Mouse (Mus musculus) CH12.LX (cell line): Measurements from ENCODE around the gene Gm609. TPM values are rescaled to one million over a fixed set of nuclear protein-coding genes. Genes with fewer than 3 reads are reported as not detected.
"Not testable (repeated sequence)": the region's sequence is repeated elsewhere in the genome, so short reads cannot be mapped to it uniquely, and the experiment has no call there.

ENCODE experiments used
- DNase-seq: peaks from one replicate; pipeline ENCODE4 v3.0.0-alpha.2; 2013; ENCODE audit errors: extremely low read depth
- H3K27ac ChIP-seq: 2 replicates; pipeline ENCODE4 v1.5.1; 2012; ENCODE audit warnings: low read depth, mild to moderate bottlenecking, control low read depth, moderate library complexity; ENCODE audit not compliant: insufficient read depth
- H3K27me3 ChIP-seq: replicated peaks from 2 replicates; pipeline ENCODE3; 2012; ENCODE audit warnings: inconsistent platforms
- H3K36me3 ChIP-seq, 2 experiments: replicated peaks in 1 of 2; 2 replicates each; pipeline versions ENCODE3 to v1.6.1; 2012; ENCODE audit warnings: inconsistent platforms in 1 of 2, low read length in 1 of 2, mild to moderate bottlenecking in 1 of 2, mixed read lengths in 1 of 2, moderate library complexity in 1 of 2; ENCODE audit not compliant: control insufficient read depth in 1 of 2, insufficient read depth in 1 of 2
- H3K4me1 ChIP-seq, 2 experiments: 2 replicates each; pipeline ENCODE4 v1.6.1; 2012; ENCODE audit warnings: inconsistent platforms in 1 of 2, moderate library complexity in 1 of 2; ENCODE audit not compliant: insufficient read depth in 2 of 2, control insufficient read depth in 1 of 2
- H3K4me2 ChIP-seq: 2 replicates; pipeline ENCODE4 v1.6.1; 2012; ENCODE audit warnings: low read depth, mild to moderate bottlenecking, control low read depth; ENCODE audit not compliant: poor library complexity, insufficient read depth, severe bottlenecking
- H3K4me3 ChIP-seq, 3 experiments: fragments of 150-350 bp in 1 of 3; sonication (generic) in 1 of 3; replicated peaks in 1 of 3; 2 replicates each; pipeline versions ENCODE3 to v1.5.1; 2011 to 2012; ENCODE audit warnings: low read depth in 2 of 3, low read length in 2 of 3, mild to moderate bottlenecking in 2 of 3, moderate library complexity in 2 of 3, control low read depth in 1 of 3, improper control_type of control experiment in 1 of 3, inconsistent platforms in 1 of 3, mixed read lengths in 1 of 3; ENCODE audit not compliant: poor library complexity in 1 of 3
- H3K79me2 ChIP-seq: replicated peaks from 2 replicates; pipeline ENCODE4 v1.6.1; 2012; ENCODE audit warnings: mild to moderate bottlenecking, moderate library complexity; ENCODE audit not compliant: control insufficient read depth, poor library complexity, insufficient read depth, severe bottlenecking; ENCODE audit errors: extremely low read depth
- H3K9ac ChIP-seq: 2 replicates; pipeline ENCODE4 v1.6.1; 2012; ENCODE audit warnings: low read depth, mild to moderate bottlenecking, control low read depth, moderate library complexity; ENCODE audit not compliant: insufficient read depth
- H3K9me3 ChIP-seq: replicated peaks from 2 replicates; pipeline ENCODE3; 2012; ENCODE audit warnings: low read length, inconsistent platforms, mixed read lengths
- BHLHE40 ChIP-seq: IDR thresholded peaks from 2 replicates; pipeline ENCODE4 v1.6.1; 2011; ENCODE audit warnings: mild to moderate bottlenecking, low read depth, low read length, improper control_type of control experiment
- JUN ChIP-seq: IDR thresholded peaks from 2 replicates; pipeline ENCODE4 v1.6.1; 2011; ENCODE audit warnings: low read depth, mild to moderate bottlenecking, low read length, improper control_type of control experiment, moderate library complexity; ENCODE audit not compliant: insufficient read depth
- JUND ChIP-seq: conservative IDR thresholded peaks from 2 replicates; pipeline ENCODE4 v1.6.1; 2011; ENCODE audit warnings: low read depth, low read length, improper control_type of control experiment
- MXI1 ChIP-seq: IDR thresholded peaks from 2 replicates; pipeline ENCODE4 v1.6.1; 2011; ENCODE audit warnings: mild to moderate bottlenecking, low read depth, low read length, improper control_type of control experiment
- POLR2A ChIP-seq: IDR thresholded peaks from 2 replicates; pipeline ENCODE4 v1.6.1; 2011; ENCODE audit warnings: low read depth, mild to moderate bottlenecking, improper control_type of control experiment, low read length
- RAD21 ChIP-seq: IDR thresholded peaks from 2 replicates; pipeline ENCODE4 v1.6.1; 2011; ENCODE audit warnings: low read depth, mild to moderate bottlenecking, low read length, improper control_type of control experiment, moderate library complexity
- RCOR1 ChIP-seq: conservative IDR thresholded peaks from 2 replicates; pipeline ENCODE4 v1.6.1; 2012; ENCODE audit warnings: low read depth, mild to moderate bottlenecking, inconsistent platforms, low read length, improper control_type of control experiment
- SIN3A ChIP-seq: IDR thresholded peaks from 2 replicates; pipeline ENCODE4 v1.6.1; 2012; ENCODE audit warnings: low read length, improper control_type of control experiment, inconsistent platforms
- ZNF384 ChIP-seq: IDR thresholded peaks from 2 replicates; pipeline ENCODE4 v1.6.1; 2012; ENCODE audit warnings: low read depth, low read length, improper control_type of control experiment, inconsistent platforms
- dilution Hi-C: fragments of 300-500 bp; cut with MboI; formaldehyde crosslinking; loops from 2 replicates; pipeline ENCODE4 v1.14.3; 2020; ENCODE audit warnings: low sequenced_read_pairs; ENCODE audit not compliant: extremely low pct_unique_long_range_greater_than_20kb, extremely low pct_ligation_motif_present
- in situ Hi-C: fragments of 300-500 bp; cut with MboI; formaldehyde crosslinking; loops from 3 replicates; pipeline ENCODE4 v1.14.3; 2019; ENCODE audit warnings: low sequenced_read_pairs, low pct_ligation_motif_present, low pct_unique_long_range_greater_than_20kb, mixed read lengths
- polyA plus RNA-seq: library from polyadenylated mRNA; unstranded; fragments of >175 nt; gene quantifications from 2 replicates; pipeline ENCODE4 v1.2.1, GENCODE M21; 2012; ENCODE audit warnings: low read depth; ENCODE audit not compliant: insufficient read length
- total RNA-seq, 2 experiments: library from RNA; depleted of rRNA; stranded (reverse); fragments of 300-350 nt in 1 of 2; fragments of >200 nt in 1 of 2; gene quantifications; 2 replicates each; pipeline ENCODE4 v1.2.3; 2012 to 2014

Gene Gm609
- total RNA-seq (2012; rRNA removed) (0.04 and 0.08 TPM in 2 replicates), total RNA-seq (2014; rRNA removed) (not detected in 2 replicates), polyA plus RNA-seq (not detected in 2 replicates)

- Histone ChIP-seq H3K27me3 (no peaks in the 10 kb centered on the region), H3K9me3 (no peaks in the 10 kb centered on the region), H3K27ac (no peak within 1 kb of the TSS), H3K4me2 (no peak within 1 kb of the TSS), H3K79me2 (no peaks in the 10 kb centered on the region), H3K4me1 (no peaks in the 10 kb centered on the region), H3K9ac (no peak within 1 kb of the TSS), H3K36me3 (no peaks in the 10 kb centered on the region), H3K4me3 (no peak within 1 kb of the TSS)
- dilution Hi-C loops: no loop called here
- DNase-seq: no peak
- no peak for TF ChIP-seq MXI1
- no peak for TF ChIP-seq SIN3A
- no peak for TF ChIP-seq JUN
- TF ChIP-seq RAD21: no peak
- TF ChIP-seq POLR2A: no peak
- TF ChIP-seq RCOR1: no peak
- TF ChIP-seq BHLHE40: no peak
- in situ Hi-C loops: no loop called here
Measured at GRCm38 (mm10) chr16:45492927-45493326, at the start of gene Gm609. Gm609 (minus strand) TSS chr16:45492969.

GRCm38 (mm10) chr16:45542108-45542507, 49.3 kb upstream of the Gm609 start:
- DNase-seq: no peak
- Histone ChIP-seq H3K27ac (no peak overlapping the region), H3K4me1 (peaks cover 0 to 3% of the 10 kb centered on the region in 2 experiments; a peak in 1 of 4 replicates), H3K4me2 (no peak overlapping the region), H3K9ac (no peak overlapping the region), H3K27me3 (no peaks in the 10 kb centered on the region), H3K4me3 (no peak overlapping the region), H3K36me3 (no peaks in the 10 kb centered on the region), H3K79me2 (no peaks in the 10 kb centered on the region), H3K9me3 (no peaks in the 10 kb centered on the region)
- dilution Hi-C loops: no loop called here
- TF ChIP-seq ZNF384: no peak
- TF ChIP-seq JUND: no peak
- TF ChIP-seq BHLHE40: no peak
- TF ChIP-seq, all 38 proteins: peak for 0
- in situ Hi-C loops: no loop called here

- H3K9ac ChIP-seq, H3K4me3 ChIP-seq, H3K4me2 ChIP-seq, H3K36me3 ChIP-seq, H3K27ac ChIP-seq, DNase-seq, H3K27me3 ChIP-seq, in situ Hi-C loops, dilution Hi-C loops, H3K9me3 ChIP-seq, H3K79me2 ChIP-seq, H3K4me1 ChIP-seq: not testable (repeated sequence)
Measured at GRCm38 (mm10) chr16:45538342-45538741, 45.6 kb upstream of the Gm609 start.
